In the genomic region with DNA sequence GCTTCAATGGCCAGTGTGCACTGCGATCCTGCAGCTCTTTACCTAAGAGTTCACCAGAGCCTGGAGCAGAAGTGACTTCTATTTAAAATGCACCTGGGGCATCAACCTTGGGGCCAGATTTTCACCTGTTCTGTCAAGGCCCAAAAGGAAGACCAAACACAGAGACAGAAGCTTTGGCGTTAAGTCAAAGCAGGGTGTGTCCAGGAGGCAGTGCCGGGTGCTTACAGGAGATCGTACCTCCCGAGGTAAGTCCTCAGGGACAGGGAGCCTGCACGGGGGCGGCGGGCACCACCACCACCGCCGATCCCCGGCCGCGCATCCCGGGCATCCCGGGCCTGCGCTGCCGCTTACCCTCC, we compare ENCODE assay signal across 8 mouse cellular contexts. TPM values are rescaled to one million over a fixed set of nuclear protein-coding genes. Genes with fewer than 3 reads are reported as not detected.
A peak's percentile ranks its signal among the peaks of the same experiment; 100 is the strongest.
DNase-seq lines count a peak whose midpoint lies in the region; ATAC-seq and TF ChIP-seq lines count a peak whose summit lies in the region.

No protein-coding gene starts in this region.

- TF ChIP-seq CTCF in layer of hippocampus, adult 2 months (conservative IDR thresholded peaks at IDR 0.05): no peak

- peak overlapping the region; percentile 92 for H3K9ac ChIP-seq in hindbrain, embryonic 13.5 days
- peak overlapping the region; percentile 94 for H3K9ac ChIP-seq in midbrain, embryonic 12.5 days (replicated peaks)

- H3K4me3 ChIP-seq in layer of hippocampus, adult 2 months: peak overlapping the region; percentile 71
- peak overlapping the region; percentile 77 for H3K4me3 ChIP-seq in brown adipose tissue, adult 24 weeks (ENCODE audit: insufficient read depth, low read depth, low read length)
- peak overlapping the region; percentile 88 for H3K4me3 ChIP-seq in hindbrain, embryonic 13.5 days
- H3K4me3 ChIP-seq in midbrain, embryonic 12.5 days: peak overlapping the region; percentile 98

- no peak for ATAC-seq in hindbrain, embryonic 13.5 days (ENCODE audit: low FRiP score)
- peak; percentile 0; the same call in 1 of the 2 replicates for ATAC-seq in midbrain, embryonic 12.5 days (ENCODE audit: low FRiP score, low read depth)
- no peak for ATAC-seq in activated CD4-positive, CD25-positive, alpha-beta regulatory T cell, adult 4 months

- H3K36me3 ChIP-seq in hindbrain, embryonic 13.5 days: 0 out of 2 replicates have a peak, but pooled peaks cover 5% of the 10 kb centered on the region
- no peaks in the 10 kb centered on the region for H3K36me3 ChIP-seq in midbrain, embryonic 12.5 days

- no peaks in the 10 kb centered on the region for H3K27me3 ChIP-seq in hindbrain, embryonic 13.5 days
- no peaks in the 10 kb centered on the region for H3K27me3 ChIP-seq in midbrain, embryonic 12.5 days

- H3K4me2 ChIP-seq in hindbrain, embryonic 13.5 days: peak overlapping the region; percentile 84
- peak overlapping the region; percentile 73 for H3K4me2 ChIP-seq in midbrain, embryonic 12.5 days (replicated peaks)

- no peaks in the 10 kb centered on the region for H3K9me3 ChIP-seq in hindbrain, embryonic 13.5 days
- no peaks in the 10 kb centered on the region for H3K9me3 ChIP-seq in midbrain, embryonic 12.5 days

- DNase-seq in layer of hippocampus, adult 2 months (ENCODE audit: low spot score in 2 of 2): no peak
- DNase-seq in layer of hippocampus, adult 11-12 months (ENCODE audit: low spot score): no peak
- no peak for DNase-seq in layer of hippocampus, adult 18-20 months (ENCODE audit: low spot score in 2 of 2)
- no peak for DNase-seq in urinary bladder, postnatal 10 days (ENCODE audit: low spot score)

- 0 out of 2 replicates have a peak, but pooled peaks cover 3% of the 10 kb centered on the region for H3K4me1 ChIP-seq in brown adipose tissue, adult 24 weeks (ENCODE audit: control insufficient read depth, insufficient read depth, insufficient read length, low read length)
- H3K4me1 ChIP-seq in hindbrain, embryonic 13.5 days (replicated peaks): peaks cover 36% of the 10 kb centered on the region
- H3K4me1 ChIP-seq in midbrain, embryonic 12.5 days: peaks cover 17% of the 10 kb centered on the region

- whole genome bisulfite sequencing in hindbrain, embryonic 13.5 days: under 1% methylated on average over 17 of the region's 17 CpGs
- WGBS in midbrain, embryonic 12.5 days: 1% methylated on average over 12 of the region's 17 CpGs

- peak overlapping the region; percentile 91 for H3K27ac ChIP-seq in layer of hippocampus, adult 2 months
- H3K27ac ChIP-seq in brown adipose tissue, adult 24 weeks (replicated peaks; ENCODE audit: low read depth, low read length): no peak overlapping the region
- H3K27ac ChIP-seq in hindbrain, embryonic 13.5 days: peak overlapping the region; percentile 95
- peak overlapping the region; percentile 87 for H3K27ac ChIP-seq in midbrain, embryonic 12.5 days (replicated peaks)

RNA-seq across cellular contexts. Expression of a gene that starts 0.5 kb away (rescaled TPM):
- total RNA-seq in layer of hippocampus, adult 2 months (2021): 10 to 100 TPM; 77.9 to 83.1 TPM
- polyA plus RNA-seq in brown adipose tissue, adult 24 weeks (2012; ENCODE audit: insufficient read depth, insufficient read length, missing spikeins): 13.1 and 25.0 TPM in 2 replicates
- 83.0 and 85.1 TPM in 2 replicates for polyA plus RNA-seq in hindbrain, embryonic 13.5 days (2015; fragmentation: Nextera tagmentation; extraction: Ambion mirVana)
- 71.0 and 79.9 TPM in 2 replicates for polyA plus RNA-seq in midbrain, embryonic 12.5 days (2016; fragmentation: Nextera tagmentation; extraction: Ambion mirVana)
- total RNA-seq in layer of hippocampus, adult 18-20 months (2021): 10 to 100 TPM; 81.4 to 83.4 TPM
- 10 to 100 TPM; 15.4 to 25.2 TPM for polyA plus RNA-seq in activated CD4-positive, CD25-positive, alpha-beta regulatory T cell, adult 4 months (2017; shearing (Covaris generic))

RNA-seq across cellular contexts. Expression of a gene that starts 47.2 kb away (rescaled TPM):
- total RNA-seq in layer of hippocampus, adult 2 months (2021): 1 to 10 TPM; 6.2 to 6.9 TPM
- 1.8 and 2.0 TPM in 2 replicates for polyA plus RNA-seq in brown adipose tissue, adult 24 weeks (2012; ENCODE audit: insufficient read depth, insufficient read length, missing spikeins)
- polyA plus RNA-seq in hindbrain, embryonic 13.5 days (2015; fragmentation: Nextera tagmentation; extraction: Ambion mirVana): 3.5 and 4.7 TPM in 2 replicates
- 3.4 and 5.5 TPM in 2 replicates for polyA plus RNA-seq in midbrain, embryonic 12.5 days (2016; fragmentation: Nextera tagmentation; extraction: Ambion mirVana)
- 1 to 10 TPM; 8.7 to 8.9 TPM for total RNA-seq in layer of hippocampus, adult 18-20 months (2021)
- polyA plus RNA-seq in activated CD4-positive, CD25-positive, alpha-beta regulatory T cell, adult 4 months (2017; shearing (Covaris generic)): under 1 TPM in 1 of 2 experiments, not detected in 1; 0.42 TPM

RNA-seq across cellular contexts. Expression of a gene that starts 56.4 kb away (rescaled TPM):
- 10 to 100 TPM in 1 of 2 experiments, 1 to 10 TPM in 1; 10.0 to 11.0 TPM for total RNA-seq in layer of hippocampus, adult 2 months (2021)
- polyA plus RNA-seq in brown adipose tissue, adult 24 weeks (2012; ENCODE audit: insufficient read depth, insufficient read length, missing spikeins): 0.54 and 0.63 TPM in 2 replicates
- polyA plus RNA-seq in hindbrain, embryonic 13.5 days (2015; fragmentation: Nextera tagmentation; extraction: Ambion mirVana): 0.79 and 1.3 TPM in 2 replicates
- polyA plus RNA-seq in midbrain, embryonic 12.5 days (2016; fragmentation: Nextera tagmentation; extraction: Ambion mirVana): 1.0 and 1.4 TPM in 2 replicates
- total RNA-seq in layer of hippocampus, adult 18-20 months (2021): 1 to 10 TPM; 8.8 to 9.3 TPM
- polyA plus RNA-seq in activated CD4-positive, CD25-positive, alpha-beta regulatory T cell, adult 4 months (2017; shearing (Covaris generic)): under 1 TPM; 0.19 to 0.51 TPM

RNA-seq across cellular contexts. Expression of a gene that starts 59.3 kb away (rescaled TPM):
- 1 to 10 TPM; 1.9 to 2.3 TPM for total RNA-seq in layer of hippocampus, adult 2 months (2021)
- 30.4 and 55.1 TPM in 2 replicates for polyA plus RNA-seq in brown adipose tissue, adult 24 weeks (2012; ENCODE audit: insufficient read depth, insufficient read length, missing spikeins)
- polyA plus RNA-seq in hindbrain, embryonic 13.5 days (2015; fragmentation: Nextera tagmentation; extraction: Ambion mirVana): 10.1 and 11.1 TPM in 2 replicates
- polyA plus RNA-seq in midbrain, embryonic 12.5 days (2016; fragmentation: Nextera tagmentation; extraction: Ambion mirVana): 4.9 and 5.7 TPM in 2 replicates
- 1 to 10 TPM; 1.9 to 3.0 TPM for total RNA-seq in layer of hippocampus, adult 18-20 months (2021)
- 1 to 10 TPM; 4.0 to 7.2 TPM for polyA plus RNA-seq in activated CD4-positive, CD25-positive, alpha-beta regulatory T cell, adult 4 months (2017; shearing (Covaris generic))
